Comparison of ENCODE assay signal across 25 mouse cellular contexts in genomic region chr11:53233590-53233989, GRCm38 (mm10).
DNase-seq lines count a peak whose midpoint lies in the region; ATAC-seq and TF ChIP-seq lines count a peak whose summit lies in the region.
"Had no signal": no experiment of that assay in that cellular context is flagged by ENCODE, and none has a peak within 500 bp of the region (broad histone marks: within the 10 kb centered on the region; RNA-seq: fewer than 3 reads in every experiment).

No protein-coding gene starts in this region.

- no peak overlapping the region for H3K27ac ChIP-seq in midbrain, embryonic 11.5 days (ENCODE audit: low read depth, low read length)
- no peak overlapping the region for H3K27ac ChIP-seq in midbrain, embryonic 13.5 days
- H3K27ac ChIP-seq in CH12.LX (ENCODE audit: insufficient read depth, low read depth) = no peak overlapping the region
- H3K27ac ChIP-seq: embryonic facial prominence, embryonic 13.5 days; embryonic facial prominence, embryonic 15.5 days; forebrain, embryonic 10.5 days; forebrain, embryonic 12.5 days had no signal

- TF ChIP-seq POLR2A in CH12.LX (IDR thresholded peaks at IDR 0.05; ENCODE audit: low read depth, low read length) = no peak

- TF ChIP-seq EP300 in CH12.LX (IDR thresholded peaks at IDR 0.05; ENCODE audit: low read length) = no peak

- no peaks in the 10 kb centered on the region for H3K27me3 ChIP-seq in midbrain, embryonic 11.5 days (ENCODE audit: control insufficient read depth, insufficient read depth, low read length)
- H3K27me3 ChIP-seq in midbrain, embryonic 13.5 days = no peaks in the 10 kb centered on the region
- H3K27me3 ChIP-seq in CH12.LX (replicated peaks) = no peaks in the 10 kb centered on the region
- H3K27me3 ChIP-seq: embryonic facial prominence, embryonic 13.5 days; embryonic facial prominence, embryonic 15.5 days; forebrain, embryonic 12.5 days had no signal

- dilution Hi-C loops in CH12.LX (cut with MboI; ENCODE audit: extremely low pct_ligation_motif_present, extremely low pct_unique_long_range_greater_than_20kb, low sequenced_read_pairs) = no loop called here

- H3K9me3 ChIP-seq in midbrain, embryonic 11.5 days (ENCODE audit: control insufficient read depth, low read length) = no peaks in the 10 kb centered on the region; the same call in 1 of the 2 replicates
- no peaks in the 10 kb centered on the region for H3K9me3 ChIP-seq in midbrain, embryonic 13.5 days
- peaks cover 9% of the 10 kb centered on the region for H3K9me3 ChIP-seq in CH12.LX (replicated peaks; ENCODE audit: low read length)
- H3K9me3 ChIP-seq: embryonic facial prominence, embryonic 15.5 days; forebrain, embryonic 12.5 days had no signal

- in situ Hi-C loops in CH12.LX (cut with MboI; ENCODE audit: low pct_ligation_motif_present, low pct_unique_long_range_greater_than_20kb, low sequenced_read_pairs) = no loop called here

- no peak overlapping the region for H3K4me2 ChIP-seq in midbrain, embryonic 11.5 days
- H3K4me2 ChIP-seq in midbrain, embryonic 13.5 days (replicated peaks) = no peak overlapping the region
- no peak overlapping the region for H3K4me2 ChIP-seq in CH12.LX (ENCODE audit: insufficient read depth, low read depth, poor library complexity, severe bottlenecking)
- H3K4me2 ChIP-seq: embryonic facial prominence, embryonic 13.5 days; embryonic facial prominence, embryonic 15.5 days; forebrain, embryonic 12.5 days had no signal

- H3K4me3 ChIP-seq in midbrain, embryonic 11.5 days (ENCODE audit: low read depth, low read length) = no peak overlapping the region
- H3K4me3 ChIP-seq in midbrain, embryonic 13.5 days (replicated peaks) = no peak overlapping the region
- H3K4me3 ChIP-seq in CH12.LX (replicated peaks in 1 of 3; ENCODE audit: low read depth in 2 of 3, low read length in 2 of 3, poor library complexity in 1 of 3) = no peak overlapping the region
- H3K4me3 ChIP-seq: embryonic facial prominence, embryonic 13.5 days; embryonic facial prominence, embryonic 15.5 days; erythroblast, embryonic 14.5 days; forebrain, embryonic 10.5 days; forebrain, embryonic 12.5 days had no signal

- H3K36me3 ChIP-seq in midbrain, embryonic 11.5 days (ENCODE audit: control insufficient read depth, insufficient read depth, low read length) = no peaks in the 10 kb centered on the region
- H3K36me3 ChIP-seq in midbrain, embryonic 13.5 days = no peaks in the 10 kb centered on the region
- H3K36me3 ChIP-seq in CH12.LX (replicated peaks in 1 of 2; ENCODE audit: control insufficient read depth in 1 of 2, insufficient read depth in 1 of 2, low read length in 1 of 2) = no peaks in the 10 kb centered on the region
- H3K36me3 ChIP-seq: embryonic facial prominence, embryonic 13.5 days; embryonic facial prominence, embryonic 15.5 days; forebrain, embryonic 10.5 days; forebrain, embryonic 12.5 days had no signal

- peak; percentile 60 for DNase-seq in midbrain, embryonic 11.5 days (ENCODE audit: low spot score, missing footprints)
- no peak for DNase-seq in CH12.LX (ENCODE audit: extremely low read depth)
- DNase-seq in layer of hippocampus, postnatal 14 days (ENCODE audit: low spot score in 2 of 2) = no peak
- DNase-seq in cerebellum, postnatal 14 days = no peak
- DNase-seq in thymus, adult 18-20 months = no peak
- DNase-seq: adrenal gland, adult 2 months; adrenal gland, postnatal 10 days; adrenal gland, postnatal 25 days; B cell, adult 2 months; cerebellum, adult 11 months; cerebellum, adult 18-20 months; cerebellum, adult 8-10 months; cerebellum, adult 9-11 months; cerebellum, postnatal 25 days; embryo, embryonic 11 days had no signal

- WGBS in midbrain, embryonic 11.5 days = 86% methylated on average over 9 of the region's 9 CpGs
- WGBS in midbrain, embryonic 13.5 days = 89% methylated on average over 9 of the region's 9 CpGs

- TF ChIP-seq RAD21 in CH12.LX (IDR thresholded peaks at IDR 0.05; ENCODE audit: low read depth, low read length) = no peak

- TF ChIP-seq CTCF in CH12.LX (conservative IDR thresholded peaks at IDR 0.05 in 1 of 2, IDR thresholded peaks at IDR 0.05 in 1 of 2; ENCODE audit: low read depth in 2 of 2, low read length in 2 of 2) = no peak

- no peaks in the 10 kb centered on the region for H3K4me1 ChIP-seq in midbrain, embryonic 11.5 days (ENCODE audit: control insufficient read depth, insufficient read depth, low read length)
- no peaks in the 10 kb centered on the region for H3K4me1 ChIP-seq in midbrain, embryonic 13.5 days (replicated peaks)
- H3K4me1 ChIP-seq in CH12.LX (ENCODE audit: control insufficient read depth in 1 of 2, insufficient read depth in 2 of 2) = peaks cover 6 to 12% of the 10 kb centered on the region in 2 experiments; a peak in 3 of 4 replicates
- H3K4me1 ChIP-seq: embryonic facial prominence, embryonic 13.5 days; embryonic facial prominence, embryonic 15.5 days; forebrain, embryonic 10.5 days; forebrain, embryonic 12.5 days had no signal

- ATAC-seq in midbrain, embryonic 11.5 days (ENCODE audit: low FRiP score) = no peak
- no peak for ATAC-seq in midbrain, embryonic 13.5 days
- ATAC-seq in granulocyte monocyte progenitor cell, adult 5-6 weeks (replicated peaks; ENCODE audit: poor library complexity, severe bottlenecking) = peak; percentile 68
- ATAC-seq: CD4-positive, CD25-positive, alpha-beta regulatory T cell, adult 4 months; forebrain, embryonic 14.5 days; forebrain, embryonic 16.5 days had no signal

- H3K79me2 ChIP-seq in CH12.LX (replicated peaks; ENCODE audit: control insufficient read depth, extremely low read depth, insufficient read depth, poor library complexity, severe bottlenecking) = no peaks in the 10 kb centered on the region

- no peak overlapping the region for H3K9ac ChIP-seq in midbrain, embryonic 11.5 days (ENCODE audit: low read length)
- H3K9ac ChIP-seq in midbrain, embryonic 13.5 days (replicated peaks) = no peak overlapping the region
- H3K9ac ChIP-seq in CH12.LX (ENCODE audit: insufficient read depth, low read depth) = no peak overlapping the region
- H3K9ac ChIP-seq: embryonic facial prominence, embryonic 13.5 days; embryonic facial prominence, embryonic 15.5 days; forebrain, embryonic 12.5 days had no signal

TF ChIP-seq in CH12.LX, 34 proteins besides CTCF, POLR2A, EP300 and RAD21:
- TF ChIP-seq POLR2AphosphoS2 (IDR thresholded peaks at IDR 0.05; ENCODE audit: low read depth, low read length) (no peak), CHD2 (IDR thresholded peaks at IDR 0.05; ENCODE audit: low read length) (no peak), SIN3A (IDR thresholded peaks at IDR 0.05; ENCODE audit: low read length) (no peak), ETS1 (conservative IDR thresholded peaks at IDR 0.05; ENCODE audit: low read depth, low read length) (no peak), MAX (IDR thresholded peaks at IDR 0.05; ENCODE audit: low read length) (no peak), USF2 (conservative IDR thresholded peaks at IDR 0.05; ENCODE audit: low read depth, low read length) (no peak), NRF1 (IDR thresholded peaks at IDR 0.05; ENCODE audit: low read depth, low read length) (no peak), IRF4 (IDR thresholded peaks at IDR 0.05; ENCODE audit: low read depth, low read length) (peak; percentile 28; the same call in 1 of the 2 replicates), MAFK (IDR thresholded peaks at IDR 0.05; ENCODE audit: insufficient replicate concordance, low read length) (no peak), ZNF384 (IDR thresholded peaks at IDR 0.05; ENCODE audit: low read depth, low read length) (peak; percentile 88), SMC3 (IDR thresholded peaks at IDR 0.05; ENCODE audit: low read depth, low read length) (no peak), ZKSCAN1 (IDR thresholded peaks at IDR 0.05; ENCODE audit: borderline replicate concordance, low read depth, low read length) (no peak)
